Mouse (Mus musculus) heart, embryonic 16.5 days (tissue): Measurements from ENCODE around the gene Defb36. TPM values are rescaled to one million over a fixed set of nuclear protein-coding genes. Genes with fewer than 3 reads are reported as not detected.

Source experiments
- ATAC-seq: fragments of 200-750 bp; cut with Nextera tagmentation; replicated peaks from 2 replicates; pipeline ENCODE4 v1.8.0; 2017; ENCODE audit warnings: moderate number of reproducible peaks; ENCODE audit not compliant: insufficient read depth, low FRiP score; ENCODE audit errors: extremely low read depth
- H3K27ac ChIP-seq: fragments of 300-500 bp; sonication (generic); 2 replicates; pipeline ENCODE4 v1.5.1; 2014; ENCODE audit warnings: mild to moderate bottlenecking, low read length, control low read depth, moderate library complexity
- H3K27me3 ChIP-seq: fragments of 300-500 bp; sonication (generic); 2 replicates; pipeline ENCODE4 v1.6.1; 2014; ENCODE audit warnings: low read length, mixed read lengths; ENCODE audit not compliant: control insufficient read depth, insufficient read depth
- H3K36me3 ChIP-seq: fragments of 300-500 bp; sonication (generic); 2 replicates; pipeline ENCODE4 v1.6.1; 2014; ENCODE audit not compliant: control insufficient read depth, insufficient read depth
- H3K4me1 ChIP-seq: fragments of 300-500 bp; sonication (generic); 2 replicates; pipeline ENCODE4 v1.6.1; 2014; ENCODE audit warnings: low read length, mixed read lengths; ENCODE audit not compliant: control insufficient read depth, insufficient read depth
- H3K4me2 ChIP-seq: fragments of 300-500 bp; sonication (generic); 2 replicates; pipeline ENCODE4 v1.6.1; 2014; ENCODE audit warnings: low read depth, mild to moderate bottlenecking, control low read depth, low read length
- H3K4me3 ChIP-seq: fragments of 300-500 bp; sonication (generic); 2 replicates; pipeline ENCODE4 v1.5.1; 2014; ENCODE audit warnings: mild to moderate bottlenecking, control low read depth, low read length
- H3K9ac ChIP-seq: fragments of 300-500 bp; sonication (generic); 2 replicates; pipeline ENCODE4 v1.6.1; 2014; ENCODE audit warnings: low read length, control low read depth
- H3K9me3 ChIP-seq: fragments of 300-500 bp; sonication (generic); replicated peaks from 2 replicates; pipeline ENCODE4 v1.6.1; 2016; ENCODE audit warnings: low read length; ENCODE audit not compliant: control insufficient read depth
- WGBS: fragments of 180-500 bp; shearing (Covaris S2); extraction: QIAGEN DNeasy Blood & Tissue Kit; methylation state at CpG from one replicate; pipeline ENCODE4 v1.1.7; 2014; 5-methylcytosine and 5-hydroxymethylcytosine counted together
- polyA plus RNA-seq: library from polyadenylated mRNA; unstranded; fragments of >200 nt; fragmentation: Nextera tagmentation; extraction: Ambion mirVana; gene quantifications from 2 replicates; pipeline ENCODE4 v1.2.1, GENCODE M21; 2015

Gene Defb36
- polyA plus RNA-seq, 1 experiment from 2014 or later = not detected

DNA sequence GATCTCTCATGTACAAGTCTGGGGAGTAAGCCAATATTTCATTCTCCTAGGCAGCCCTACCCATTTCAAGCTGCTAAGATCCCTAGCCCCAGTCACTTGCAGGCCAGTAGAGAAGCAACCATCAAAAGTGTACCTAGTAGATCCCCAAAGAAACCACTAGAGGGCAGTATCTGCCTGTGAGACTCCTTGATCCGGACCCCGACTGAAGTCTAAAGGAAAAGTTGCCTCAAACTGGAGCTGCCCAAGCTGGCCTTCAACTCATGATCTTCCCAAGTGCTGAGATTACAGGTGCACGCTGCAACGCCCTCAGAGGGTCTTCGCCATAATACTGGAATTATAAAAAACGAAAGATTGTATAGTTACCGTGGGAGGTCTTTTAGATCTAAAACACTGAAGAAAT lies 11.4 kb downstream of the Defb36 start:
- no peak overlapping the region for H3K27ac ChIP-seq
- H3K36me3 ChIP-seq = no peaks in the 10 kb centered on the region
- H3K9me3 ChIP-seq = no peaks in the 10 kb centered on the region
- no peak overlapping the region for H3K4me3 ChIP-seq
- no peak overlapping the region for H3K9ac ChIP-seq
- H3K4me1 ChIP-seq = no peaks in the 10 kb centered on the region
- no peaks in the 10 kb centered on the region for H3K27me3 ChIP-seq
- ATAC-seq = peak; percentile 63; the same call in 1 of the 2 replicates
- WGBS = 13% methylated on average over 7 of the region's 7 CpGs
- no peak overlapping the region for H3K4me2 ChIP-seq

DNA sequence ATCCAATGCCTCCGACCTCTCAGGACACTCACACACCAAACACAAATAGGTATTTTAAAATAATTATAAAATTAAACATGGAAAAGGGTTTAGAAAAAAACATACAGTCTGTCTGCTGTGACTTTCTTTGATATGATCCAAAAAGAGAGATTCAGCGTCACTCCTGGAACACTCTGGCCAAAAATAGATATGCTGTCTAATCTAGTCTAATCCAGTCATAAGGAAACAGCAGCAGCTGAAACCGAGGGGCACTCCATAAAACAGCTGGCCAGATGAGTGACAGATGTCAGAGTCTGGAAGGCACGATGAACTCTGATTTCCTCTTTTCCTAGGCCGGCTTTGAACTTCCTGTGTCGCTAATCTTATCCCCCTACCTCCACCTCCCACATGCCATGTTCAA lies 12.3 kb downstream of the Defb36 start:
- no peak for ATAC-seq
- H3K9me3 ChIP-seq = no peaks in the 10 kb centered on the region
- no peak overlapping the region for H3K4me3 ChIP-seq
- H3K9ac ChIP-seq = no peak overlapping the region
- H3K27me3 ChIP-seq = no peaks in the 10 kb centered on the region
- WGBS = 44% methylated on average over 6 of the region's 6 CpGs
- no peak overlapping the region for H3K4me2 ChIP-seq
- no peaks in the 10 kb centered on the region for H3K36me3 ChIP-seq
- no peak overlapping the region for H3K27ac ChIP-seq
- no peaks in the 10 kb centered on the region for H3K4me1 ChIP-seq

DNA sequence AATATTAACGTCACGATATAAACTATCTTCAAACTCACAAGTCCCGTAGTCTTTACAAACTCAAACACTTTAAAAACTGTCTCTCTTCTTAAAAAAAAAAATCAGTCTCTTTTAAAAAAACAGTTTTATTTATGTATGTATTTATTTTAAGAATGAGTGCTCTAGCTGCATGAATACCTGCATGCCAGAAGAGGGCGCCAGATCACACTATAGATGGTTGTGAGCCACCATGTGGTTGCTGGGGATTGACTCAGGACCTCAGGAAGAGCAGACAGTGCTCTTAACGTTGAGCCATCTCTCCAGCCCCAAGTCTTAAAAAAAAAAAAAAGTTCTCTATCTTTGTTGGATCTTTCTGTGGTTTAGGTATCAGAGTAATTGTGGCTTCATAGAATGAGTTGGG lies 13.2 kb downstream of the Defb36 start:
- whole genome bisulfite sequencing = 56% methylated on average over 5 of the region's 5 CpGs
- H3K4me3 ChIP-seq = no peak overlapping the region
- no peaks in the 10 kb centered on the region for H3K4me1 ChIP-seq
- H3K9ac ChIP-seq = no peak overlapping the region
- H3K36me3 ChIP-seq = no peaks in the 10 kb centered on the region
- H3K27me3 ChIP-seq = no peaks in the 10 kb centered on the region
- ATAC-seq = no peak
- H3K27ac ChIP-seq = no peak overlapping the region
- no peaks in the 10 kb centered on the region for H3K9me3 ChIP-seq
- no peak overlapping the region for H3K4me2 ChIP-seq

DNA sequence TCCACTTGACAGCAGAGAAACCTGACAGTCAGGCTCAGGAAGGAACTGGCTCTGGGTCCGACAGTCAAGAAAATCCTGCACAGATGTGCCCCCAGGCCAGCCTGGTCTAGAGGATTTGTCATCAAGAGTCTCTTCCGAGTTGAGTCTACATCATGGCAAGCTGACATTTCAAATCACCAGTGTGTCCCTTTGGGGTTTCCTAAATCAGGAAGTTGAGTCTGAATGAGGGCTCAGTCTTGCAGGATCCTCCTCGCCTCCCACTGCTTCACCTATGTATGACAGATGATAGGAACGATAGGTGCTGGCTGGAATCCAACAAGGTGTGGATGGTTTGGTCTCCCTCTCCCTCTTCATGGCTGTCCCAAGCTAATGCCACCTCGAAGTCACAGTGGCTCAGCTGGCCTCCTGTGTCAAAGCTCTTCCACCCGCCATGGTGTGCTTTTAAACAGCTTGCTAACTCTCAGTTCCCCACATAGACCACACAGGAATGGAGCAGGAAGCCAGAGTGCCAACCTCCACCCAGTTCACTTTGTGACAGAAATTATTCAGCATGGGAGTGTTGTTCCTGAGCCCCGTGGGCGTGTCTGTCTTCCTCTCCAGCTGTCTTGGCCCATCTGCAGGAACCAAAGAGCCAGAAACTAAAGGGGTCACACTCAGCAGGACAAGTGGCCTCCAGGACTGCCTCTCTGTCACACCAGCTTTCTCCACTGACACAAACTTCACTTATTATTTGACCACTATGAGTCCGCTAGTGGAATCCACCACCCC lies 16.4 kb downstream of the Defb36 start:
- WGBS = 61% methylated on average over 9 of the region's 9 CpGs
- Histone ChIP-seq H3K9me3 (no peaks in the 10 kb centered on the region), H3K4me3 (no peak overlapping the region), H3K4me1 (no peaks in the 10 kb centered on the region), H3K27me3 (peaks cover under 1% of the 10 kb centered on the region; the same call in 1 of the 2 replicates), H3K36me3 (no peaks in the 10 kb centered on the region), H3K27ac (no peak overlapping the region), H3K4me2 (no peak overlapping the region), H3K9ac (no peak overlapping the region)
- no peak for ATAC-seq

DNA sequence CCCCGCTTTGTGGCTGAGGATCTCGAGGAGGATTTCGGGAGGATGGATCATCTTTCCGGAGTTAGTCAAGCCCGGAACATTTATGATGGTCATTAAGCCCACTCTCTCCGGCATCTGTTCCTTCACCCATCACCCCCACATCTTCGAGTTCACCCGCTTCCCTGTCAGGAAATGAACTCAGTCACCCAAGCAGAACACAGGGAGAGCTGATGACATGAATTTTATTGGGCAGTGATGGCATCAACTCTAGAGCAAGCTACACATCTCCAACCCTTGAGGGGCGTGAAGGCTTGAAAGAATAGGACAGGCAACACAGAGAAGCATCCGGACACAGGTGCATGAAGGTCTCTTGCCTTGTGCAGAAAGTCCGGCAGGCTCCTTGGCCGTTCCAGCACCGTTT lies 18.0 kb downstream of the Defb36 start:
- Histone ChIP-seq H3K4me1 (peaks cover 9% of the 10 kb centered on the region), H3K4me2 (no peak overlapping the region), H3K9ac (no peak overlapping the region), H3K36me3 (no peaks in the 10 kb centered on the region), H3K4me3 (no peak overlapping the region), H3K9me3 (no peaks in the 10 kb centered on the region), H3K27me3 (peaks cover 16% of the 10 kb centered on the region), H3K27ac (no peak overlapping the region)
- 78% methylated on average over 13 of the region's 13 CpGs for WGBS
- no peak for ATAC-seq

DNA sequence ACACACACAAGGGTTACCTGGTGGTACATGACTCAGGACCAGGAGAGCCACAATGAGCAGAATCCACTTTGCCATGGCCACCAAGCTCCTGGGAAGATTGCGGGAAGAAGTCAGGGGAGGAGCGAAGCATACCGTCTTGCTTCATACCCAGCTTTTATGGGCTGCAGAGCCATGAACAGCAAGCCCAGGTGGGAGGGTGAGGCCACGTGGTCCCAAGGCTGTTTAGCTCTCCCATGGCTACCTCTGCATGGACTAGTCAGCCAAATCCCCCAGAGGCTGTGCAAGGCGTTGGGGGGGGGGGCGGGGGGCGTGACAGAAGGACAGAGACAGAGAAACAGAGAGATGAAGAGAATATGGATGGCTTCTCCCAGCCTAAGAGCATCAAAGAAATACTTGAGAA lies 18.8 kb downstream of the Defb36 start, which contains the start of gene Defb25:
Defb25 (minus strand) TSS at position 101 of the 400 bp plus-strand sequence.
- 79% methylated on average over 7 of the region's 7 CpGs for WGBS
- no peak within 1 kb of the TSS for H3K27ac ChIP-seq
- no peak within 1 kb of the TSS for H3K9ac ChIP-seq
- H3K4me3 ChIP-seq = no peak within 1 kb of the TSS
- no peaks in the 10 kb centered on the region for H3K9me3 ChIP-seq
- H3K27me3 ChIP-seq = peaks cover 19% of the 10 kb centered on the region
- H3K36me3 ChIP-seq = no peaks in the 10 kb centered on the region
- peaks cover 9% of the 10 kb centered on the region for H3K4me1 ChIP-seq
- ATAC-seq = no peak
- H3K4me2 ChIP-seq = no peak within 1 kb of the TSS

DNA sequence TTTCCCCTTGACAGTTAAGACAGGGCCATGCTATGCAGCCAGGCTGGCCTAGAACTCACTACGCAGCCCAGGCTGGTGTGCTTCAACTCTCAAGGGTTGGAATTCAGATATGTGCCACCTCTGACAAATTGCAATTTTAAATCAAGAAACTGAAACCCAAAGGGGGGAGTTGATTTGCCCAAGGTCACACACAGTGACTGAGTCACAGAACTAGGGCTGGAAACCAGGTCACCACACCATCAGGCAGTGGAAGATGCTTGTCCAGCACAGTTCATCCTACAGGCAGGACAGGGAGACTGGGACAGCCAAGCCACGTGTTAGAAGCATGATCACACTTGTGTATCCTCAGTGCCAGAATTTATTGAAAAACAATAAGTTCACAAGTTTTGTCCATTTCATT lies 20.4 kb downstream of the Defb36 start:
- no peak for ATAC-seq
- Histone ChIP-seq H3K9me3 (no peaks in the 10 kb centered on the region), H3K27me3 (peaks cover 28% of the 10 kb centered on the region), H3K36me3 (no peaks in the 10 kb centered on the region), H3K4me2 (no peak overlapping the region), H3K4me3 (no peak overlapping the region), H3K27ac (no peak overlapping the region), H3K4me1 (peaks cover 9% of the 10 kb centered on the region), H3K9ac (no peak overlapping the region)
- WGBS = 77% methylated on average over 2 of the region's 2 CpGs

DNA sequence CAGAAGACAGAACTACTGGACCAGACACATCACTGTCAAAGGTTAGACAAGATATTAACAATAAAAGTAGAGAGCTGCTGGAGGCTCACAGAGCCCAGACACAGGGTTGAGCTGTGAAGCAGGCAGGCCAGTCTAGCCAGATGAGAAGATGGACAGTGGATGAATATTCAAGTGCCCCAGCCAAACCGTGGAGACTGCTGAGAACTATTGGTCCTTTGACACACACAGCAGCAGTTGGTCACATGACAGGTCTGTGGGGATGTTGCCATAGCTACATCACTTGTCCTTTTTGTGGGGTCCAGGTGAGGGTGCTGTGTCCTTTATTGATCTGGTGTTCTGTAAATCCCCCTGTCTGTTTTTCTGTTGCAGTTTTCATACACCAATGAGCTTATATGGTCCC lies 21.1 kb downstream of the Defb36 start:
- no peak for ATAC-seq
- no peaks in the 10 kb centered on the region for H3K9me3 ChIP-seq
- H3K4me1 ChIP-seq = peaks cover 9% of the 10 kb centered on the region
- peaks cover 28% of the 10 kb centered on the region for H3K27me3 ChIP-seq
- no peaks in the 10 kb centered on the region for H3K36me3 ChIP-seq
- 15% methylated on average over 1 of the region's 1 CpGs for WGBS
- H3K4me3 ChIP-seq = no peak overlapping the region
- H3K4me2 ChIP-seq = no peak overlapping the region
- H3K9ac ChIP-seq = no peak overlapping the region
- no peak overlapping the region for H3K27ac ChIP-seq

DNA sequence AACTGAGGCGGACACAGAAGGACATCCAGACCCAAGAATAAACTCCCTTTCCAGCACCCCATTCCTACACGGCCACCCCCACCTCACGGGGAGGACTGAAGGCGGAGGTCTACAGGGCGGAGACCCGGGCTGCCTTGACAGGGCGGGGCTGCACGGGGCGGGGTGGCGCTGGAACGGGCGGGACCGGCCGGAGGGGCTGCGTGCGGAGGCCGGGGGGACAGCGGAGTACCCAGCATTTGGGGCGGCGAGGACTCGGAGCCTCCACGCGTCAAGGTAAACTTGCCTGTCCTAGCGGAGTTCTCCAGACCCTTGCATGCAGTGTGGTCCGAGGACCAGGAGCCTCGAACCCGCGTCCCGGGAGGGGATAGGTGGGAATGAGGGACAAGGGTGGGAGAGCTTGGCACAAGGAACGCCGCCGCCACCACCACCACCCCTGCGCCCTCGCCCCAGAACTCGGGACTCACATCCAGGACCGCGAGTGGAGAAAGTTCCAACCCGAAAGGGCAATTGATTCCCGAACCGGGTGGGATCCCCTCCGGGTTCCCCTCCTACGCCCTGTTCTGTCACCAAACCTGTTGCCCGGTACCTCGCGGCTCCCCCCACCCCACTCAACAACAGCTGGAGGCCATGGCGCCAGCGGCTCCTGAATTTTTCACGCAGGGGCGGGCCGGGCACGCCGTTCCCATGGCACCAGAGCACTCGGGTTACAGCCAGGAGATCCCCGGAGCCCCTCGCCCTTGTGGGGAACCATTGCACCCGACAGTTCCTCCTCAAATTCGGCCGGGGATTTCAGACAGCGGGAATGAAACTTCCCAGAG lies 22.9 kb downstream of the Defb36 start, which contains the start of gene Rem1:
Rem1 (plus strand) TSS at position 178 of the 818 bp plus-strand sequence.
- ATAC-seq = peak; percentile 63
- 1% methylated on average over 59 of the region's 59 CpGs for WGBS
- Histone ChIP-seq H3K27ac (peak within 1 kb of the TSS; percentile 38), H3K4me2 (peak within 1 kb of the TSS; percentile 74), H3K36me3 (no peaks in the 10 kb centered on the region; the same call in 1 of the 2 replicates), H3K9me3 (no peaks in the 10 kb centered on the region), H3K27me3 (peaks cover 28% of the 10 kb centered on the region), H3K4me1 (peaks cover 9% of the 10 kb centered on the region), H3K9ac (peak within 1 kb of the TSS; percentile 76), H3K4me3 (peak within 1 kb of the TSS; percentile 61)
